Mouse (Mus musculus) cerebellum, adult 2 months (tissue): ENCODE data around the gene Rita1.

ENCODE experiments used
- CTCF ChIP-seq: fragments of 200-500 bp; IDR thresholded peaks from 2 replicates; pipeline ENCODE4 v1.5.1; 2011; ENCODE audit warnings: low read depth, mild to moderate bottlenecking, control low read depth, low read length, moderate library complexity, borderline replicate concordance; ENCODE audit not compliant: insufficient read depth
- POLR2A ChIP-seq: fragments of 200-500 bp; IDR thresholded peaks from 2 replicates; pipeline ENCODE4 v1.6.1; 2011; ENCODE audit warnings: low read length, control low read depth, borderline replicate concordance; ENCODE audit not compliant: insufficient read depth

DNA sequence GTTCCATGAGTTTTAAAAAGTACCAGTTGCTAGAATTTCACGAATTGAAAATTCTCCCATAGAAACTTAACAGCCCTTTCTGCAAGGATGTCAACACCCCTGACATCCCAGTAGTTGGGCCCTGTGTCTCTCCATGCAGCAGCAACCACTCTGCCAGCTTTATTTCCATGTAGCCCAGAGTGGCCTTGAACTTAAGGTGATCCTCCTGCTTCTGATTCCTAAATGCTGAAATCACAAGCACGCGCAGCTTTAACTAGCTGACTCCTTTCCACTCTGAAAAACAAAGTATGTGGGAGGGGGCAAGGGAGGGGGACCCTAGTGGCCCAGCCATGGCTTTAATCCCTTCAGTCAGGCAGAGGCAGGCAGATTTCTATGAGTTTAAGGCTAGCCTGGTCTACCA is 5.1 kb downstream of the Rita1 start:
- TF ChIP-seq CTCF (no peak), POLR2A (no peak)
